Mouse (Mus musculus) myocyte (in vitro differentiated cells): ENCODE results near the gene Rasal3.

Source experiments
- E2F4 ChIP-seq: IDR thresholded peaks from one replicate; pipeline ENCODE4 v1.6.1; 2011; ENCODE audit warnings: mild to moderate bottlenecking, control low read depth, moderate library complexity; ENCODE audit not compliant: insufficient read depth
- POLR2A ChIP-seq: IDR thresholded peaks from one replicate; pipeline ENCODE4 v1.6.1; 2011; ENCODE audit warnings: low read depth, mild to moderate bottlenecking, control low read depth, moderate library complexity; ENCODE audit not compliant: insufficient read length
- USF1 ChIP-seq: IDR thresholded peaks from one replicate; pipeline ENCODE4 v1.6.1; 2011; ENCODE audit warnings: low read depth, mild to moderate bottlenecking, control low read depth, moderate library complexity

- TF ChIP-seq USF1, result no peak
- no peak for TF ChIP-seq E2F4
- TF ChIP-seq POLR2A, result no peak
Measured at GRCm38 (mm10) chr17:32351269-32351668, 52.1 kb downstream of the Rasal3 start.
